ENCODE assay signal across 7 mouse cellular contexts in genomic region chr9:21149654-21150419, GRCm38 (mm10). TPM values are rescaled to one million over a fixed set of nuclear protein-coding genes. Genes with fewer than 3 reads are reported as not detected.
A peak's percentile ranks its signal among the peaks of the same experiment; 100 is the strongest.
DNase-seq lines count a peak whose midpoint lies in the region; ATAC-seq and TF ChIP-seq lines count a peak whose summit lies in the region.

Cdc37 (minus strand) TSS chr9:21149982.

- peak; percentile 89 for ATAC-seq in embryonic facial prominence, embryonic 12.5 days (ENCODE audit: insufficient number of reproducible peaks, insufficient read depth, low FRiP score, low TSS enrichment)
- peak; percentile 92 for ATAC-seq in limb, embryonic 12.5 days (ENCODE audit: insufficient number of reproducible peaks, insufficient read depth, low FRiP score, low TSS enrichment, low read depth)
- peak; percentile 97 for ATAC-seq in midbrain, embryonic 15.5 days (replicated peaks)

- H3K36me3 ChIP-seq in embryonic facial prominence, embryonic 12.5 days: peaks cover 7% of the 10 kb centered on the region
- no peaks in the 10 kb centered on the region for H3K36me3 ChIP-seq in kidney, adult 2 months (ENCODE audit: control insufficient read depth, insufficient read depth, low read length)
- peaks cover 24% of the 10 kb centered on the region for H3K36me3 ChIP-seq in limb, embryonic 12.5 days
- H3K36me3 ChIP-seq in midbrain, embryonic 15.5 days (replicated peaks): peaks cover 6% of the 10 kb centered on the region; the same call in 1 of the 2 replicates
- peaks cover 1% of the 10 kb centered on the region; the same call in 1 of the 2 replicates for H3K36me3 ChIP-seq in spleen, adult 2 months (ENCODE audit: control insufficient read depth, insufficient read depth, low read length)

- no peaks in the 10 kb centered on the region for H3K27me3 ChIP-seq in embryonic facial prominence, embryonic 12.5 days
- no peaks in the 10 kb centered on the region for H3K27me3 ChIP-seq in kidney, adult 2 months (replicated peaks; ENCODE audit: control insufficient read depth, insufficient read depth, low read length)
- no peaks in the 10 kb centered on the region for H3K27me3 ChIP-seq in limb, embryonic 12.5 days
- H3K27me3 ChIP-seq in midbrain, embryonic 15.5 days (replicated peaks): 0 out of 2 replicates have a peak, but pooled peaks cover 6% of the 10 kb centered on the region
- no peaks in the 10 kb centered on the region for H3K27me3 ChIP-seq in spleen, adult 2 months (ENCODE audit: control insufficient read depth, insufficient read depth, low read length)

- peak within 1 kb of the TSS; percentile 81 for H3K4me3 ChIP-seq in embryonic facial prominence, embryonic 12.5 days
- H3K4me3 ChIP-seq in kidney, adult 2 months (ENCODE audit: insufficient read depth, low read depth, low read length): peak within 1 kb of the TSS; percentile 88
- peak within 1 kb of the TSS; percentile 72 for H3K4me3 ChIP-seq in limb, embryonic 12.5 days (replicated peaks)
- peak within 1 kb of the TSS; percentile 86 for H3K4me3 ChIP-seq in midbrain, embryonic 15.5 days
- peak within 1 kb of the TSS; percentile 94 for H3K4me3 ChIP-seq in spleen, adult 2 months (ENCODE audit: extremely low read depth, insufficient read depth, insufficient read length)

- peak within 1 kb of the TSS; percentile 89 for H3K9ac ChIP-seq in embryonic facial prominence, embryonic 12.5 days
- H3K9ac ChIP-seq in limb, embryonic 12.5 days (replicated peaks): peak within 1 kb of the TSS; percentile 80
- H3K9ac ChIP-seq in midbrain, embryonic 15.5 days: peak within 1 kb of the TSS; percentile 85

- peaks cover 50% of the 10 kb centered on the region for H3K4me1 ChIP-seq in embryonic facial prominence, embryonic 12.5 days
- H3K4me1 ChIP-seq in kidney, adult 2 months (ENCODE audit: control insufficient read depth, insufficient read depth, low read length): peaks cover 16% of the 10 kb centered on the region; the same call in 1 of the 2 replicates
- peaks cover 55% of the 10 kb centered on the region for H3K4me1 ChIP-seq in limb, embryonic 12.5 days (replicated peaks)
- peaks cover 37% of the 10 kb centered on the region for H3K4me1 ChIP-seq in midbrain, embryonic 15.5 days
- H3K4me1 ChIP-seq in spleen, adult 2 months (ENCODE audit: control insufficient read depth, insufficient read depth, insufficient read length): peaks cover 21% of the 10 kb centered on the region; the same call in 1 of the 2 replicates

- H3K27ac ChIP-seq in embryonic facial prominence, embryonic 12.5 days: peak within 1 kb of the TSS; percentile 80; the same call in 1 of the 2 replicates
- peak within 1 kb of the TSS; percentile 69 for H3K27ac ChIP-seq in kidney, adult 2 months (ENCODE audit: insufficient read depth, low read depth, low read length)
- H3K27ac ChIP-seq in limb, embryonic 12.5 days: peak within 1 kb of the TSS; percentile 82
- H3K27ac ChIP-seq in midbrain, embryonic 15.5 days: peak within 1 kb of the TSS; percentile 79
- H3K27ac ChIP-seq in spleen, adult 2 months (ENCODE audit: insufficient read depth, low read length): peak within 1 kb of the TSS; percentile 85

- 5% methylated on average over 56 of the region's 56 CpGs for WGBS in embryonic facial prominence, embryonic 12.5 days
- 3% methylated on average over 56 of the region's 56 CpGs for WGBS in kidney, adult 2 months
- WGBS in limb, embryonic 12.5 days: 4% methylated on average over 56 of the region's 56 CpGs
- WGBS in midbrain, embryonic 15.5 days: 2% methylated on average over 56 of the region's 56 CpGs
- WGBS in spleen, adult 2 months: 4% methylated on average over 56 of the region's 56 CpGs

- peak; percentile 94 for DNase-seq in adrenal gland, postnatal 25 days
- peak; percentile 95 for DNase-seq in heart, adult 18-20 months
- peak; percentile 96 for DNase-seq in kidney, adult 2 months
- DNase-seq in spleen, adult 2 months (ENCODE audit: low read depth in 1 of 2, low spot score in 2 of 2): peak; percentile 77 to 90

- no peaks in the 10 kb centered on the region for H3K9me3 ChIP-seq in embryonic facial prominence, embryonic 12.5 days
- H3K9me3 ChIP-seq in limb, embryonic 12.5 days: no peaks in the 10 kb centered on the region
- no peaks in the 10 kb centered on the region for H3K9me3 ChIP-seq in midbrain, embryonic 15.5 days

- no peak for TF ChIP-seq CTCF in kidney, adult 2 months (conservative IDR thresholded peaks at IDR 0.05; ENCODE audit: insufficient read depth, insufficient read length, low read depth, low read length)
- no peak for TF ChIP-seq CTCF in spleen, adult 2 months (IDR thresholded peaks at IDR 0.05; ENCODE audit: extremely low read depth, insufficient read depth, insufficient read length, insufficient replicate concordance)

- peak within 1 kb of the TSS; percentile 98 for H3K4me2 ChIP-seq in embryonic facial prominence, embryonic 12.5 days (replicated peaks)
- H3K4me2 ChIP-seq in limb, embryonic 12.5 days: peak within 1 kb of the TSS; percentile 88
- H3K4me2 ChIP-seq in midbrain, embryonic 15.5 days: peak within 1 kb of the TSS; percentile 89

- peak; percentile 30 for TF ChIP-seq POLR2A in kidney, adult 2 months (IDR thresholded peaks at IDR 0.05; ENCODE audit: low read depth, low read length)
- TF ChIP-seq POLR2A in spleen, adult 2 months (IDR thresholded peaks at IDR 0.05; ENCODE audit: low read depth, low read length): peak; percentile 46

RNA-seq across cellular contexts. Expression of gene Cdc37, which starts in this region (rescaled TPM):
- total RNA-seq in adrenal gland, postnatal 25 days (2021): 190 and 202 TPM in 2 replicates
- polyA plus RNA-seq in embryonic facial prominence, embryonic 12.5 days (2016; fragmentation: Nextera tagmentation; extraction: Ambion mirVana): 335 and 342 TPM in 2 replicates
- 100 to 1,000 TPM; 160 to 168 TPM for total RNA-seq in heart, adult 18-20 months (2021)
- 53.1 and 72.6 TPM in 2 replicates for polyA plus RNA-seq in kidney, adult 2 months (2012; rRNA removed)
- polyA plus RNA-seq in limb, embryonic 12.5 days (2016; fragmentation: Nextera tagmentation; extraction: Ambion mirVana): 338 and 357 TPM in 2 replicates
- 215 and 226 TPM in 2 replicates for polyA plus RNA-seq in midbrain, embryonic 15.5 days (2015; fragmentation: Nextera tagmentation; extraction: Ambion mirVana)
- 39.5 and 44.7 TPM in 2 replicates for polyA plus RNA-seq in spleen, adult 2 months (2012; rRNA removed)

Comparison
In these comparisons a context has a peak if more than half of its experiments do, and no peak if none do; other contexts are left out.
1. Peak in every context shown above with its lines: DNase-seq, ATAC-seq, H3K4me3 ChIP-seq and H3K27ac ChIP-seq.